Mouse (Mus musculus) bone marrow, adult 2 months (tissue): Measurements from ENCODE around the gene Matk. TPM values are rescaled to one million over a fixed set of nuclear protein-coding genes. Genes with fewer than 3 reads are reported as not detected.

Source experiments
- H3K27ac ChIP-seq: fragments of 200-500 bp; 2 replicates; pipeline ENCODE4 v1.5.1; 2012; ENCODE audit warnings: low read depth, mild to moderate bottlenecking, control low read depth, inconsistent platforms, low read length; ENCODE audit not compliant: control insufficient read depth, poor library complexity, insufficient read depth
- H3K4me1 ChIP-seq: fragments of 200-500 bp; 2 replicates; pipeline ENCODE4 v1.6.1; 2011; ENCODE audit warnings: low read length; ENCODE audit not compliant: control insufficient read depth, insufficient read depth
- H3K4me3 ChIP-seq: fragments of 200-500 bp; replicated peaks from 2 replicates; pipeline ENCODE3; 2011; ENCODE audit warnings: mild to moderate bottlenecking, low read depth, low read length, control low read depth; ENCODE audit not compliant: control insufficient read depth
- CTCF ChIP-seq: fragments of 200-500 bp; IDR thresholded peaks from 2 replicates; pipeline ENCODE4 v1.5.1; 2011; ENCODE audit warnings: low read length, control low read depth; ENCODE audit not compliant: control insufficient read depth, insufficient read depth
- POLR2A ChIP-seq: fragments of 200-500 bp; IDR thresholded peaks from 2 replicates; pipeline ENCODE4 v1.6.1; 2011; ENCODE audit warnings: low read depth, mild to moderate bottlenecking, control low read depth, low read length, borderline replicate concordance; ENCODE audit not compliant: control insufficient read depth
- WGBS: fragments of 180-500 bp; shearing (Covaris S2); methylation state at CpG from one replicate; pipeline ENCODE4 v1.1.7; 2018; 5-methylcytosine and 5-hydroxymethylcytosine counted together
- polyA plus RNA-seq: library from polyadenylated mRNA; stranded (reverse); fragments of >200 nt; gene quantifications from 2 replicates; pipeline ENCODE4 v1.2.4, GENCODE M21; 2011; ENCODE audit warnings: low replicate concordance; ENCODE audit not compliant: missing spikeins, insufficient read depth, insufficient read length

Gene Matk
- polyA plus RNA-seq, 1 experiment = 18.9 TPM

DNA sequence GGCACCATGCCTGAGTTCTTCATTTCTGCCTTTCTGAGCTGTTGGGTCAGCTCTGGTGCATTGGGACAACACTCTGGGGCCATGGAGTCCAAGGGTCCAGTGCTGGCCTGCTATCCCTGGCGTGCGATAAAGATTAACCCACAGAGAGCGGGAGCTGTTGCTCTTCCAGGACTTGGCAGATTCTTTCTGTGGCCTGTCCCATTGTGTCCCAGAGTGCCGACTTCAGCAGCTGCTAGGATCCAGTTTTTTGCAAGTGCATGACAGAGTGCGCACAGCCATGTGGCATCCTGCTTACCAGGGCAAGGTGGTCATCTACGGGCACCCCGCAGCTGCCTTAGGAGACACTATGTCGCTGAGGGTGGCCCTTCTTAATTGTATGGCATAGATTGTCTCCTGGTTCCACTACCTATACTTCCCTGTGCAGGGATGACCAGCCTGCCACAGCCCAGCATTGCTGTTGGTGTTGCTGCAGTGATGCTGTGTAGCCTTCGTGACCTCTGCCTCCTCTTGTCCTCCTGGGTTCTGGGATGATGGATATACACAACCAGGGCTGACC is 47.7 kb downstream of the Matk start:
- WGBS = 87% methylated on average over 9 of the region's 9 CpGs
- Histone ChIP-seq H3K27ac (peak overlapping the region; percentile 93; the same call in 1 of the 2 replicates), H3K4me1 (peaks cover 43% of the 10 kb centered on the region), H3K4me3 (no peak overlapping the region)
- no peak for TF ChIP-seq CTCF
- no peak for TF ChIP-seq POLR2A

DNA sequence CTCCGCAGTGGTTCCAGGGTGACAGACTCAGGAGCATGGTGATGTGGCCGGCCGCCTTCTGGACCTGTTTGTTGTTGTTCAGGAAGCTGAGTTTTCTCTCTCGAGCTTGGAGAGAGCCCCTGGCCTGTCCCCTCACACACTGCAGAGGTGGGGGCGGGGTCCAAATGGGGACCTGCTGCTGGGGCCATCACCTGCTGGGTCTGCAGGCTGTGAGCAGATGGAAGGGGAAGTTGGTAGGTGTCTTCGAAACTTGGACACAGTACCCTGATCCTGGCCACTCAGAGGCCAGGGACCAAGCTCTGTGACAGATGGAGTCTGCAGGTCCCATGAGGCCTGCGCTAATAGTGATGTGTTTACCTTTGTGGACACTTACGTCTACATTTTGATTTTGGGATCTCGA is 48.6 kb downstream of the Matk start:
- WGBS = 73% methylated on average over 9 of the region's 9 CpGs
- no peak overlapping the region for H3K27ac ChIP-seq
- peaks cover 37% of the 10 kb centered on the region for H3K4me1 ChIP-seq
- H3K4me3 ChIP-seq = no peak overlapping the region
- TF ChIP-seq CTCF (no peak), POLR2A (no peak)

DNA sequence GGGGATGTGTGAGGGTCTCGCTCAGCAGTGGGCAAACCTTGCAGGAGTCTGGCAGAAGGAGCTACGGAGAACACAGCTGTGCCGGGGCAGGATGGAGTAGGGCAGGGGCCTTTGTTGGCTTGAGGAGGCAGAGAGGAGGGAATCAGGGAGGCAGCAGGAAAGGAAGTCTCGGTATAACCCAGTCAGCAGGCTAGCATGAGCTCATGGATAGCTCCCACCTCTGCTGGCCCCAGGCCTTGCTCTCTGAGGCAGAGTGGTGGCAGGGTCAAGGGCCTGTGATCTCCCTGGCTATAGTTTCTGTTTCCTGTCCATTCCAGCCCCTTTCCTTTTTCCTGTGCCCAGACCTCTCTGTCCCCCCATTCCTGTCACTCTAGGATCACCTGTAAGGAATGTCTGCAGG is 49.6 kb downstream of the Matk start:
- TF ChIP-seq CTCF = no peak
- no peak for TF ChIP-seq POLR2A
- Histone ChIP-seq H3K4me3 (no peak overlapping the region), H3K27ac (no peak overlapping the region), H3K4me1 (peaks cover 34% of the 10 kb centered on the region)
- 69% methylated on average over 4 of the region's 4 CpGs for WGBS

DNA sequence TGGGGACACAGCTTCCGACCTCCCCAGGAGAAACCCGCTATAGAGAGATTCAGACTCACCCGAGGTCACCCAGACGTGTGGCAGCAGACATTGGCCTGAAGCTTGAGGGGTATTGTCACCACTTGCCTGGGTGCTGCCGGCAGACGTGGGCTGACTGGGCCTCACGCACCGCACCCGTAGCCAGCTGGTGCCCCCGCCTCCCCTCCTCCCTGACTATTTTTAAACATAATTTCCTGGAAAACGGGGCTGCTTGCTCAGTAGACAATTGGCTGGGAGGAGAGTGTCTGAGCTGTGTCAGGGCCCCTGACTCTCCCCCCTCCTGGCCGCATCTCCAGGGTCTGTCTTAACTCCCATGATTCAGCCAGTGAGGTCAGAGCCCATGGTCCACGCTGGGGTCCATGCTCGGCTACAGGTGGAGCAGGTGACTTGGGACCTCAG is 50.1 kb downstream of the Matk start:
- 24% methylated on average over 14 of the region's 14 CpGs for WGBS
- H3K4me1 ChIP-seq = peaks cover 33% of the 10 kb centered on the region

DNA sequence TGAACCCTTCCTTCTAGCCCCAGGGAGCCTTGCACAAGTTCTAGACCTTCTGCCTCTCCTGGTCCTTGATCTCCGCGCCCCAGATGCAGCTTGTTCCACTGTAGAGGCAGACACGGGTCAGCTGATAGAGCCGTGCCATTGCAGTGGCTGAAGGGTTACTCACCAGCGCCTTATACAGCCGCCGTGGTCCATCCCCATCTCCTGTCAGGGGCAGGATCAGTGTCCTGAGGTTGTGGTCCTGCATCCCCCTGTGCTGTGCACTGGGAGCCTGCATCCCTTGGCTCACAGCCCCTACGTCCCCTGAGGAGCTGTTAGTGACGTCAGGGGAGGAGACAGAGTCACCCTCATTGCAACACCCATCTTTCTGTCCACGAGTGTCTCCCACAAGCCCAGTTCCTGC is 50.5 kb downstream of the Matk start:
- peak overlapping the region; percentile 32; the same call in 1 of the 2 replicates for H3K27ac ChIP-seq
- 24% methylated on average over 10 of the region's 10 CpGs for WGBS
- no peak overlapping the region for H3K4me3 ChIP-seq
- H3K4me1 ChIP-seq = peaks cover 31% of the 10 kb centered on the region
- TF ChIP-seq CTCF (no peak), POLR2A (no peak)

More for the DNA sequence above, 50.1 kb downstream of the Matk start:
- TF ChIP-seq CTCF (no peak), POLR2A (no peak)
- H3K27ac ChIP-seq = no peak overlapping the region
- H3K4me3 ChIP-seq = no peak overlapping the region

DNA sequence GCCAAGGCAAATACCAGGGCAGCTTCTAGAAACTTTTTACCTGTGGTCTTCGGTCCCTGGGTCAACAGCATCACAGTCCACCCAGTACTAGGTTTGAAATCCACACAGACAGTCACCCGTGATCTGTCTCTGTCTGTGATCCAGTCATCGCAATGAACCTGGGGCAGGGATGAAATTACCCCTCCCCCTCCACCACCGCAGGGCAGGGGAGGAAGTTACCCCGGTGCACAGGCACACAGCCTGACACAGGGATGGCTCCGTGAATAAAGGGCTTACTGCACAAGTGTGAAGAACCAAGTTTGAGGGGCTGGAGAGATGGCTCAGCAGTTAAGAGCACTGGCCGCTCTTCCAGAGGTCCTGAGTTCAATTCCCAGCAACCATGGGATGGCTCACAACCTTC is 51.0 kb downstream of the Matk start:
- peak overlapping the region; percentile 32; the same call in 1 of the 2 replicates for H3K27ac ChIP-seq
- WGBS = 18% methylated on average over 7 of the region's 7 CpGs
- no peak for TF ChIP-seq CTCF
- TF ChIP-seq POLR2A = no peak

DNA sequence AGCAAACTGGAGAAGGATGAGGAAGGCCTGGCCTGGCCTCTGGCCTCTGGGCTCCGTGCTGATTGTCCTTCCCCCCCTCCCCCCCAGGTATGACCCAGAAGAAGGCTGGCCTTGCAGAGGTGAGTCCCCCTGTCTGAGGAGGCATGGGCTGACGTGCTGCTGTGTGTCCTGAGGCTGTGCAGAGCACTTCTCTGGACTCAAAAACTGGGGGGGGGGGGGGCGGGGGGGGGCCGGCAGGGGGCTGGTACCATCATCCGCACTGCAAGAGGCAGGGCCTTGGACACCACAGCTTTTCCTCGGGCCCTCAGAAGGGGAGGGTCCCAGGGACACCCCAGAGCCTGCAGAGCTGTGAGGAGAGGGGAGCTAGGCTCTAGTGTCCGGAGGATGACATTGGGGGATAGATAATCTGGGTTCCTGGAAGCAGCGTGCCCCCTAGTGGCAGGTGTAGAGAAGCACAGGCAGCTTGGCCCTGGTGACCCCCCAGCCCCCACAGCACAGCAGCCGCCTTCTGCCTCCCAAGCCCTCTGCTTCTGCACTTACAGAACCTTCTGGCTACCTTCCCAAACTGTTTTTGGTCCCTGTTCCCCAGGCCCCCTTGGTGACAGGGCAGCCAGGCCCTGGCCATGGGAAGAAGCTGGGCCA is 52.0 kb downstream of the Matk start:
- no peak overlapping the region for H3K4me3 ChIP-seq
- no peak overlapping the region for H3K27ac ChIP-seq
- peak; percentile 94 for TF ChIP-seq CTCF
- TF ChIP-seq POLR2A = no peak; the same call in 1 of the 2 replicates
- WGBS = 26% methylated on average over 9 of the region's 9 CpGs
- peaks cover 20% of the 10 kb centered on the region for H3K4me1 ChIP-seq

More for the DNA sequence above, 51.0 kb downstream of the Matk start:
- peaks cover 28% of the 10 kb centered on the region for H3K4me1 ChIP-seq
- H3K4me3 ChIP-seq = no peak overlapping the region

DNA sequence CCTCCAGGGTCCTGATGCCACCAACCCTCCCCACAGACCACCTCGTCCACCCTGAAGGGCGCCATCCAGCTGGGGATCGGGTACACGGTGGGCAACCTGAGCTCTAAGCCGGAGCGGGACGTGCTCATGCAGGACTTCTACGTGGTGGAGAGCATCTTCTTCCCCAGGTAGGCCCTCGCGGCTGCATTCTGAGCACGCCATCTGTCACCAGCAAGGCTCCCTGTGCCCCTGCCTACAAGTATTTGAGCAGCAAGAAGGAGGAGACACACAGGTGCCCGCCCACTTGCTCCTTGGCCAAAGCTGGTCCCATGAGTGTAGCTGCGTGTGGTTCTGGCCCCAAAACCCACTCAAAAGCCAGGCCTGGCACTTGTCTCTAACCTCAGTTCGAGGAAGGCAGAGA is 52.9 kb downstream of the Matk start:
- 88% methylated on average over 14 of the region's 14 CpGs for WGBS
- TF ChIP-seq CTCF = no peak
- TF ChIP-seq POLR2A = no peak
- no peak overlapping the region for H3K4me3 ChIP-seq
- no peak overlapping the region for H3K27ac ChIP-seq
- peaks cover 12% of the 10 kb centered on the region for H3K4me1 ChIP-seq
